Mouse (Mus musculus) midbrain, embryonic 16.5 days (tissue): ENCODE results near the gene Uqcrh. TPM values are rescaled to one million over a fixed set of nuclear protein-coding genes. Genes with fewer than 3 reads are reported as not detected.

Source experiments
- ATAC-seq: fragments of 200-750 bp; cut with Nextera tagmentation; 2 replicates; pipeline ENCODE4 v1.8.0; 2017; ENCODE audit warnings: moderate TSS enrichment
- H3K27ac ChIP-seq: fragments of 300-500 bp; sonication (generic); 2 replicates; pipeline ENCODE4 v1.5.1; 2014; ENCODE audit warnings: mild to moderate bottlenecking, low read length, mixed read lengths
- H3K27me3 ChIP-seq: fragments of 300-500 bp; sonication (generic); 2 replicates; pipeline ENCODE4 v1.6.1; 2014; ENCODE audit warnings: low read depth, low read length, mixed read lengths; ENCODE audit not compliant: control insufficient read depth, insufficient read depth
- H3K36me3 ChIP-seq: fragments of 300-500 bp; sonication (generic); 2 replicates; pipeline ENCODE4 v1.6.1; 2014; ENCODE audit warnings: mild to moderate bottlenecking, low read length, moderate library complexity, mixed read lengths; ENCODE audit not compliant: control insufficient read depth, insufficient read depth
- H3K4me1 ChIP-seq: fragments of 300-500 bp; sonication (generic); 2 replicates; pipeline ENCODE4 v1.6.1; 2014; ENCODE audit warnings: mild to moderate bottlenecking, low read length, mixed read lengths; ENCODE audit not compliant: control insufficient read depth, insufficient read depth
- H3K4me2 ChIP-seq: fragments of 300-500 bp; sonication (generic); 2 replicates; pipeline ENCODE4 v1.6.1; 2014; ENCODE audit warnings: mild to moderate bottlenecking, low read length, mixed read lengths
- H3K4me3 ChIP-seq: fragments of 300-500 bp; sonication (generic); 2 replicates; pipeline ENCODE4 v1.5.1; 2014; ENCODE audit warnings: low read depth, mild to moderate bottlenecking, low read length, moderate library complexity, mixed read lengths
- H3K9ac ChIP-seq: fragments of 300-500 bp; sonication (generic); 2 replicates; pipeline ENCODE4 v1.6.1; 2014; ENCODE audit warnings: low read depth, low read length, mixed read lengths
- H3K9me3 ChIP-seq: fragments of 300-500 bp; sonication (generic); replicated peaks from 2 replicates; pipeline ENCODE4 v1.6.1; 2014; ENCODE audit warnings: mild to moderate bottlenecking, low read length, mixed read lengths; ENCODE audit not compliant: control insufficient read depth, poor library complexity, severe bottlenecking
- WGBS: fragments of 180-500 bp; shearing (Covaris S2); extraction: QIAGEN DNeasy Blood & Tissue Kit; methylation state at CpG from one replicate; pipeline ENCODE4 v1.1.7; 2014; 5-methylcytosine and 5-hydroxymethylcytosine counted together
- polyA plus RNA-seq: library from polyadenylated mRNA; unstranded; fragments of >200 nt; fragmentation: Nextera tagmentation; extraction: Ambion mirVana; gene quantifications from 2 replicates; pipeline ENCODE4 v1.2.1, GENCODE M21; 2015

Gene Uqcrh
- polyA plus RNA-seq, 1 experiment from 2014 or later: 376 TPM

- no peak overlapping the region for H3K9ac ChIP-seq
- H3K4me2 ChIP-seq: no peak overlapping the region
- H3K9me3 ChIP-seq: no peaks in the 10 kb centered on the region
- peaks cover 69% of the 10 kb centered on the region for H3K36me3 ChIP-seq
- 91% methylated on average over 10 of the region's 10 CpGs for WGBS
- H3K4me1 ChIP-seq: no peaks in the 10 kb centered on the region
- no peaks in the 10 kb centered on the region for H3K27me3 ChIP-seq
- no peak overlapping the region for H3K27ac ChIP-seq
- no peak overlapping the region for H3K4me3 ChIP-seq
- no peak for ATAC-seq
These were observed 21.4 kb upstream of the Uqcrh start for GRCm38 (mm10) chr4:116096291-116096690.

- Histone ChIP-seq H3K4me2 (no peak overlapping the region), H3K4me1 (no peaks in the 10 kb centered on the region), H3K27me3 (no peaks in the 10 kb centered on the region), H3K36me3 (peaks cover 53% of the 10 kb centered on the region), H3K9ac (no peak overlapping the region), H3K27ac (no peak overlapping the region), H3K9me3 (no peaks in the 10 kb centered on the region), H3K4me3 (no peak overlapping the region)
- ATAC-seq: no peak
- WGBS: 92% methylated on average over 23 of the region's 23 CpGs
These were observed 13.8 kb upstream of the Uqcrh start for GRCm38 (mm10) chr4:116088510-116089249.

- ATAC-seq: no peak
- 58% methylated on average over 3 of the region's 3 CpGs for WGBS
- H3K4me3 ChIP-seq: peak overlapping the region; percentile 99
- peak overlapping the region; percentile 99 for H3K9ac ChIP-seq
- peaks cover 16% of the 10 kb centered on the region for H3K36me3 ChIP-seq
- no peaks in the 10 kb centered on the region for H3K9me3 ChIP-seq
- H3K4me1 ChIP-seq: peaks cover 30% of the 10 kb centered on the region
- H3K4me2 ChIP-seq: peak overlapping the region; percentile 97
- H3K27ac ChIP-seq: peak overlapping the region; percentile 93
- H3K27me3 ChIP-seq: no peaks in the 10 kb centered on the region
These were observed 2.6 kb upstream of the Uqcrh start for GRCm38 (mm10) chr4:116077240-116078095.

GRCm38 (mm10) chr4:116076369-116077231 lies 1.7 kb upstream of the Uqcrh start:
- H3K9me3 ChIP-seq: no peaks in the 10 kb centered on the region
- no peaks in the 10 kb centered on the region for H3K27me3 ChIP-seq
- H3K36me3 ChIP-seq: peaks cover 12% of the 10 kb centered on the region
- peak overlapping the region; percentile 99 for H3K4me3 ChIP-seq
- WGBS: 2% methylated on average over 36 of the region's 37 CpGs
- peaks cover 32% of the 10 kb centered on the region for H3K4me1 ChIP-seq
- H3K27ac ChIP-seq: peak overlapping the region; percentile 93
- peak; percentile 13 for ATAC-seq
- peak overlapping the region; percentile 97 for H3K4me2 ChIP-seq
- peak overlapping the region; percentile 99 for H3K9ac ChIP-seq

GRCm38 (mm10) chr4:116075631-116076368 lies 929 bp upstream of the Uqcrh start:
- H3K9me3 ChIP-seq: no peaks in the 10 kb centered on the region
- H3K9ac ChIP-seq: peak overlapping the region; percentile 99
- ATAC-seq: peak; percentile 74
- peaks cover 6% of the 10 kb centered on the region for H3K36me3 ChIP-seq
- H3K27me3 ChIP-seq: no peaks in the 10 kb centered on the region
- H3K4me1 ChIP-seq: peaks cover 32% of the 10 kb centered on the region
- peak overlapping the region; percentile 93 for H3K27ac ChIP-seq
- H3K4me3 ChIP-seq: peak overlapping the region; percentile 99
- H3K4me2 ChIP-seq: peak overlapping the region; percentile 97
- 0% methylated on average over 76 of the region's 77 CpGs for WGBS

GRCm38 (mm10) chr4:116074145-116074675 lies 661 bp downstream of the Uqcrh start:
- no peak for ATAC-seq
- peak overlapping the region; percentile 99 for H3K4me3 ChIP-seq
- H3K27ac ChIP-seq: peak overlapping the region; percentile 93
- no peaks in the 10 kb centered on the region for H3K27me3 ChIP-seq
- peak overlapping the region; percentile 97 for H3K4me2 ChIP-seq
- 2% methylated on average over 8 of the region's 8 CpGs for WGBS
- peak overlapping the region; percentile 99 for H3K9ac ChIP-seq
- H3K4me1 ChIP-seq: peaks cover 32% of the 10 kb centered on the region
- no peaks in the 10 kb centered on the region for H3K9me3 ChIP-seq
- no peaks in the 10 kb centered on the region; the same call in 1 of the 2 replicates for H3K36me3 ChIP-seq

GRCm38 (mm10) chr4:116073146-116073545 lies 1.7 kb downstream of the Uqcrh start:
- no peak for ATAC-seq
- no peaks in the 10 kb centered on the region for H3K27me3 ChIP-seq
- no peak overlapping the region for H3K4me3 ChIP-seq
- H3K9me3 ChIP-seq: no peaks in the 10 kb centered on the region
- peaks cover 7% of the 10 kb centered on the region; the same call in 1 of the 2 replicates for H3K36me3 ChIP-seq
- peaks cover 32% of the 10 kb centered on the region for H3K4me1 ChIP-seq
- no peak overlapping the region for H3K27ac ChIP-seq
- peak overlapping the region; percentile 12; the same call in 1 of the 2 replicates for H3K4me2 ChIP-seq
- 59% methylated on average over 4 of the region's 4 CpGs for WGBS
- H3K9ac ChIP-seq: no peak overlapping the region

- Histone ChIP-seq H3K9ac (no peak overlapping the region), H3K27me3 (no peaks in the 10 kb centered on the region), H3K36me3 (peaks cover 14% of the 10 kb centered on the region), H3K4me1 (peaks cover 19% of the 10 kb centered on the region), H3K4me3 (no peak overlapping the region), H3K9me3 (no peaks in the 10 kb centered on the region), H3K27ac (no peak overlapping the region), H3K4me2 (no peak overlapping the region)
- no peak for ATAC-seq
- WGBS: 90% methylated on average over 6 of the region's 6 CpGs
These were observed 4.8 kb downstream of the Uqcrh start for GRCm38 (mm10) chr4:116070116-116070515.
